Mouse (Mus musculus): ENCODE results near the gene Csrp3. TPM values are rescaled to one million over a fixed set of nuclear protein-coding genes. Genes with fewer than 3 reads are reported as not detected.

The Csrp3 gene
- total RNA-seq (2023): not detected

GRCm38 (mm10) chr7:48847820-48848650, at the start of gene Csrp3:
TSS of gene Csrp3 (minus strand) at chr7:48848033.

GRCm38 (mm10) chr7:48881486-48881885, 33.7 kb upstream of the Csrp3 start, which contains the start of gene E2f8:
TSS of gene E2f8 (minus strand) at chr7:48881596.

GRCm38 (mm10) chr7:48788851-48789572, 58.8 kb downstream of the Csrp3 start, which contains the start of gene Zdhhc13:
TSS of gene Zdhhc13 (plus strand) at chr7:48789003.

Other genes starting within 250 kb of the Csrp3 start
- gene Mrgprb3, start 204.2 kb downstream of the Csrp3 start, total RNA-seq (2023): not detected
- 10 to 100 TPM; 20.6 to 22.4 TPM for gene Zdhhc13, start 59.0 kb downstream of the Csrp3 start, total RNA-seq (2023)
- 1 to 10 TPM; 5.5 to 6.8 TPM for gene E2f8, start 33.6 kb upstream of the Csrp3 start, total RNA-seq (2023)
- gene Nav2, start 60.7 kb upstream of the Csrp3 start, total RNA-seq (2023): 1 to 10 TPM; 5.4 to 6.4 TPM

Measured in monocyte, adult 59 days (primary cell).